Mouse (Mus musculus): ENCODE measurements around the gene Gm5105. TPM values are rescaled to one million over a fixed set of nuclear protein-coding genes. Genes with fewer than 3 reads are reported as not detected.

Gene Gm5105
- total RNA-seq, 1 experiment from 2014 or later: not detected

- ATAC-seq (replicated peaks; ENCODE audit: low read depth, poor library complexity, severe bottlenecking): peak; percentile 33
Measured at GRCm38 (mm10) chr3:138030563-138030962, 36.6 kb downstream of the Gm5105 start.

DNA sequence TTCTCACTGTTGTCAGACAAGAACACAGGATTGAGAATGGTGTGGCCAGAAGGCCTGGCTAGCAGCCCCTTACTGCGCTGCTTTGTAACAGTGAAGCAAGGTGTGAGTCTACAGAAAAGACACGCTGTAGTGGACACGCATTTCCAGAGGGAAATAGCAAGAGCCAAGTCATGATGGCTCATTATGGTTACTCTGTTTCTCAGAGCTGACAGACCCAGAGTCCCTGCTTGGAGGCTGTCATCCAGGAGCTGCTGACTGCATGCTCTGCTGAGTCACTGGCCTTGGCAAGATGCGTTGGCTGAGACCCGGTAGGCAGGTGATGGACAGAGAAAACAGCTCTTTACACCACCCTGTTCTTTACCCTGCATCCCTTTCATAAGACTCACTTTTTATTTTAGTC is 37.8 kb downstream of the Gm5105 start:
- peak; percentile 59 for ATAC-seq (replicated peaks; ENCODE audit: low read depth, poor library complexity, severe bottlenecking)

DNA sequence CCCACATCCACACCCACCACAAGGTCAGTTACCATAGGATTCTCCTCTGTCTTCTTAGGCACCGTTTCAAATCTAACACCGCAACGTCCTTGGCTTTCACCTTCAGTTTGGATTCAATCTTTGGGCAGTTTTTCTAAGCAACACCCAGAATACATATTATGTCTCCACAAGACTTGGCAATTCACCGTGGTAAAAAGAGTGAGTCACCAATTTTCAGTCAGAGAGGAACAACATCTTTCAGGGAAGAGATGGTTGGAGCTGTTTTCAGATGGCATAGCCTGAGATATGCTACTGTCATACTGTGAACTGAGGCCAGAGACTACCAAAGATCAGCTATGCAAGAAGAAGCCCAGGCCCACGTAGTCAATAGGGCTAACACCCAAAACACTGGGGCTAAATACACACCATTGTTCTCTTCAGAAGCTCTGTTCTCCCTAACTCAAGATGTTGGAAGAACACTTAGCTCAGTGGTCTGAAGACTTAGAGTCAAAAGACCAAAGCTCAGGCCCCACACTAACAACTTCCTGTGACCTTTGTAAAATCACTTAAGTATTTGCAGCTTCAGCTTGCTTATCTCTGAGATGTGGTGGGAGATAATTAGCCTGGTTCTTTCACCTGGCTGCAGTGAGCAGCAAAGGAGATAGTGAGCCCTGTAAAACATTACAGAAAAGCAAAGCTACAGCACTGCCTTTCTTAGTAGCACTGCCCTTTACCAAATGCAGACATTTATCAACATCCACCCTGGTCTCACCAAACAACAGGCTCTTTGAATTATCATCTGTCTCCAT is 39.4 kb downstream of the Gm5105 start:
- ATAC-seq (replicated peaks; ENCODE audit: low read depth, poor library complexity, severe bottlenecking): no peak

DNA sequence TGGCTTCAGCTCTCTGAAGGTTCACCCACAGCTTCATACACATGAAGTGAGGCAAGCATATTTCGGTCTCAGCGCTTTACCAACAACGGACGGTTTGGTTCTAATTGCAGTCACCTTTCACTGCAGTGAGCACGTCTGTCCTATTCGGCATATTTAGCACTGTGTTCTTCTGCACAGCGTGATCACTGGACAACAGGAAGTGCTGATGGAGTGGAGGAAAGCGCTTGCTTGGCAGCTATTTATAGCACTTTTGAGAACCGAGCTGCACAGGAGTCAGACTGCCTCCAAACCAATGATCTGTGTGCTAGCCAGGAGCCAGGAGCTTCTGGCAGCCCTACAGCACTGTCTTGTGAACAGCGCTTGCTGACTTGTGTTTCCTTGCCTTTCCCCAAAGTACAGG is 40.9 kb downstream of the Gm5105 start:
- peak; percentile 17; the same call in 1 of the 2 replicates for ATAC-seq (replicated peaks; ENCODE audit: low read depth, poor library complexity, severe bottlenecking)

DNA sequence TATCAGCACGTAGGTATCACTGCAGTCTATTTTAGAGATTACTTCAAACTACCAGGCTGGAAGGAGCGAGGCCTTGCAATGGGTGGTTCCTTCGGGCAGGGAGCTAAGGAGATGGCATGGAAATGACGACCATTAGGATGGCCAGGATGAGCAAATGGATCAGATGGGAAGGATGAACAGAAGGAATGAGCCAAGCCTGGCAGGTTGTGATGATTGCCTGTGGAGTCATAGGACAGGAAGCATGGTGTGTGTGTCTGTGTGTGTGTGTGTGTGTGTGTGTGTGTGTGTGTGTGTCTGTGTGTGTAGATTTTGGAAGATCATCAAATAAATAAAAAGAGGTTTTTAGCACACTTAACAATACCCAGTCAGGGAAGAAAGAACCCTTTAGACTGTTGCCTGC is 44.5 kb downstream of the Gm5105 start:
- no peak for ATAC-seq (replicated peaks; ENCODE audit: low read depth, poor library complexity, severe bottlenecking)

GRCm38 (mm10) chr3:138022003-138022402 is 45.2 kb downstream of the Gm5105 start:
- no peak for ATAC-seq (replicated peaks; ENCODE audit: low read depth, poor library complexity, severe bottlenecking)

DNA sequence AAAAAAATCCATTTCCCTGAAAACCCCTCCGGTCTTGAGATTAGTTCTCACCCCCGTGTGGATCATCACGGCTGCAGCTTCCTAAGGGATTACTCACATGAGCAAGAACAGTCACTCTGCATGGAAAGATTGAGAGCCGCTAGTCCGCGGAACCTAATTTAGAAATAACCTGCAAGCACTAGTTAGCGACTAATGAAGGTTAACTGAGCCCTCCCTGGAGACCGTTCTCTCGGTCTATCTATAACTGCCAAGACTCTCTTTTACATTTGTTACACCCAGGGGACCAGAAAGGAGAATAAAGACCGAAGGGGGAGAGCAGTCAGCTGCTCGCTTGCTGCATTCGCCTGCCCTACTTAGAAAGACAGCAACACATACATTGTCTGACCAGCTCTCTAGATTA is 50.4 kb downstream of the Gm5105 start:
- ATAC-seq (replicated peaks; ENCODE audit: low read depth, poor library complexity, severe bottlenecking): no peak

GRCm38 (mm10) chr3:138014725-138015124 is 52.5 kb downstream of the Gm5105 start:
- ATAC-seq (replicated peaks; ENCODE audit: low read depth, poor library complexity, severe bottlenecking): no peak

GRCm38 (mm10) chr3:138012351-138012750 is 54.8 kb downstream of the Gm5105 start:
- ATAC-seq (replicated peaks; ENCODE audit: low read depth, poor library complexity, severe bottlenecking): no peak

DNA sequence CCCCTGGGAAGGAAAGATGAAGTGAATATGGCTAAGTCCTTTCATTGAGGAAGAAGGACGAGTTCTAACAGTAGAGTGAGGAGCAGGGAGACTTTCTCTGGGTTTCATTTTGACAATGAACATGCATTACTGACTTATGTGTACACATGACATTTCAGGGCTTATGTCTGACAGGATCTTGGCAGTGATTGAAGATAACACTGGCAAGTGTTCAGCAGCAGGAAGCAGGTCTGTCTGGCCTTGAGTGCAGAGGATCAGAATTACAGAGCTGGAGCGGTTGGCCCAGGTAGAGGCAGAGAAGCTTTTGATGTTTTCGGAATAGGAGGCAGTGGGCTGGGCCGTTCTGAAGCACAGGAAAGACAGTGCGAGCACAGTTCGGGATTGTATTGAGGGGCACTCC is 59.0 kb downstream of the Gm5105 start:
- ATAC-seq (replicated peaks; ENCODE audit: low read depth, poor library complexity, severe bottlenecking): no peak

GRCm38 (mm10) chr3:138006896-138007295 is 60.3 kb downstream of the Gm5105 start:
- ATAC-seq (replicated peaks; ENCODE audit: low read depth, poor library complexity, severe bottlenecking): no peak

GRCm38 (mm10) chr3:138003264-138003663 is 63.9 kb downstream of the Gm5105 start:
- no peak for ATAC-seq (replicated peaks; ENCODE audit: low read depth, poor library complexity, severe bottlenecking)

DNA sequence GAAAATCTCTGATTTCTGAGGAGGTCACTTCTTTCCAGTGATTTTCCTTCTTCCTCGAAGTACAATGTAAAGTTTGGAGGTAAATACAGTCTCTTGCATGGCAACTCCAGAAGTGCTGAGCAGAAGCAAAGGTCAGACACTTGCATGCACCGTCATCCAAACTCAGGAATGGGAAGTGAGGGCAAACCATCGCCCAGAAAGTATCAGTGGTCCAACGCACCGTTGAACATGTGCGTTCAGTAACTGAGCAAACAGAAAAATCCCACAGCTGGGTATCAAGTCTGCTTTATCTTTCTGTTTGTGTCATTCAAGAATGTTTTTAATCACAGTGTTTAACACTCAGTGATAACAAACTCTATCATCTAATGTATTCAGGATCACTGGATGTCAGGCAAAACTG is 64.6 kb downstream of the Gm5105 start:
- 0 out of 2 replicates have a peak, but pooled peaks have one; percentile 10 for ATAC-seq (replicated peaks; ENCODE audit: low read depth, poor library complexity, severe bottlenecking)

DNA sequence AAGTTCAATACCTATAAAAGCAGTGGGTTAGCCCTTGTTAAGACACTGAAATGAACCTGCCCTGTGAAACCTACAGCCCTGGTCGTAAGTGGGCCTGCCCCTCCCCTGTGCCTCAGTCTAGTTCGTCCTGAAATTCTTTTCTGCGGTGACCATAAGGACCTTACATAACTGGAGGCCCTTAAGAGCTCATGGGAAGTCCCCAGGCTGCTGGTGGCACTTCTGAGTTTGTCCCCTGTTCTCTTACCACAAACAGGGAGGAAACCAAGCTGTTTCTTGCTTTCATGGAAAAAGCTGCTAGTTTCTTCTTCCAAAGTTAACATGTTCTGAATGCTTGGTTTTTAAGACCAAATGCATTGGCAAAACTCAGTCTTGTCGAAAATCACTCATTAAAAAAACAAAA is 65.3 kb downstream of the Gm5105 start:
- peak; percentile 53 for ATAC-seq (replicated peaks; ENCODE audit: low read depth, poor library complexity, severe bottlenecking)

- ATAC-seq (replicated peaks; ENCODE audit: low read depth, poor library complexity, severe bottlenecking): peak; percentile 22; the same call in 1 of the 2 replicates
Measured at GRCm38 (mm10) chr3:138000724-138001069, 66.5 kb downstream of the Gm5105 start.

DNA sequence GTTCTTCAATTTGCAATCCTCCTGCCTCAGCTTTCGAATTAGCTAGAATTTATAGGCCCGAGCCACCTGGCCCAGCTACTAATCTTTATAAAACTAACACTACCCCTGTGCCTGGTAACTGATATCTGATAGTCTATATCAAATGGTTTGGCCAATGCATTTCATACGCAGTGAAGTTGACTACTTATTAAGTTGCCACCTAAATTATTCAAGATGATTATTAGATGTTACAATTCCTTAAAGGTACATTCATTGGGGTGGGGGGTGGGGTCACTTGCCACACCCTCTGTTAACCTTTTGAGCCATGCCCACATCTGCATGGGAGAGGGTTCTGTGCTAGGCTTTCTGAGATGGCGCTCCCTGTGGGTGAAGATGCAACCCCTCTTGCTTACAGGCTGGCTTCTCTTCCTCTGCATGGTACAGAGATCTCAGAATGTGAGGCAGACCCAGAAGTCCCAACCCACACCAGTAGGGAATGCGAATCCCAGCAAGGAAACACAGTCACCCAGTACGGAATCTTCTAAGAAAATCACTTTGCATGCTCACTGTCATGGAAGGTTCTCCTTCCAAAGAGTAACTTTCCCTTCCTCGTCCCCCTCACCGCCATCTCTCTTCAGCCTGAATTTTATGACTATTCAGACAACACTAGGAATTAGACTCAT is 67.0 kb downstream of the Gm5105 start:
- no peak for ATAC-seq (replicated peaks; ENCODE audit: low read depth, poor library complexity, severe bottlenecking)

- no peak for ATAC-seq (replicated peaks; ENCODE audit: low read depth, poor library complexity, severe bottlenecking)
Measured at GRCm38 (mm10) chr3:137999224-137999790, 67.9 kb downstream of the Gm5105 start.
